16 mouse cellular contexts compared by ENCODE assay signal in genomic region chr7:81131864-81132263, GRCm38 (mm10). TPM values are rescaled to one million over a fixed set of nuclear protein-coding genes. Genes with fewer than 3 reads are reported as not detected.
DNase-seq lines count a peak whose midpoint lies in the region; ATAC-seq and TF ChIP-seq lines count a peak whose summit lies in the region.
"Had no signal": no experiment of that assay in that cellular context is flagged by ENCODE, and none has a peak within 500 bp of the region (broad histone marks: within the 10 kb centered on the region; RNA-seq: fewer than 3 reads in every experiment).

No protein-coding gene starts in this region.

- H3K36me3 ChIP-seq in heart, embryonic 10.5 days, result no peaks in the 10 kb centered on the region
- no peaks in the 10 kb centered on the region for H3K36me3 ChIP-seq in limb, embryonic 15.5 days
- no peaks in the 10 kb centered on the region for H3K36me3 ChIP-seq in hindbrain, postnatal 0 days (ENCODE audit: insufficient read depth, low read length)
- H3K36me3 ChIP-seq: embryonic facial prominence, embryonic 15.5 days; hindbrain, embryonic 12.5 days had no signal

- intact Hi-C loops in gastrocnemius, adult 2 months (cut with DNase I), result no loop called here

- WGBS in heart, embryonic 10.5 days, result 67% methylated on average over 7 of the region's 7 CpGs
- 29% methylated on average over 7 of the region's 7 CpGs for WGBS in limb, embryonic 15.5 days
- 75% methylated on average over 7 of the region's 7 CpGs for WGBS in hindbrain, postnatal 0 days

- DNase-seq in gastrocnemius, adult 2 months, result peak; percentile 58
- DNase-seq in gastrocnemius, postnatal 10 days, result no peak
- peak; percentile 46 for DNase-seq in embryo, embryonic 11 days
- DNase-seq in heart, embryonic 10.5 days (ENCODE audit: low spot score), result no peak
- no peak for DNase-seq in c-Kit-positive CD71-positive TER-119-positive erythroid progenitor cells, embryonic 14.5 days (ENCODE audit: low spot score)
- DNase-seq in thymus, adult 18-20 months, result no peak
- no peak for DNase-seq in hindbrain, postnatal 0 days (ENCODE audit: low spot score)
- DNase-seq: cerebellum, adult 8-10 months; kidney, adult 9 months; liver; retina, postnatal 1 day had no signal

- H3K9ac ChIP-seq in limb, embryonic 15.5 days, result no peak overlapping the region
- H3K9ac ChIP-seq in hindbrain, postnatal 0 days (replicated peaks; ENCODE audit: low read length), result no peak overlapping the region
- H3K9ac ChIP-seq: embryonic facial prominence, embryonic 15.5 days; hindbrain, embryonic 12.5 days had no signal

- peak overlapping the region; percentile 84 for H3K27ac ChIP-seq in gastrocnemius, adult 2 months
- 0 out of 2 replicates have a peak overlapping the region, but pooled peaks have one; percentile 48 for H3K27ac ChIP-seq in heart, embryonic 10.5 days
- peak overlapping the region; percentile 27; the same call in 1 of the 2 replicates for H3K27ac ChIP-seq in limb, embryonic 15.5 days
- no peak overlapping the region for H3K27ac ChIP-seq in hindbrain, postnatal 0 days
- H3K27ac ChIP-seq: embryonic facial prominence, embryonic 15.5 days; hindbrain, embryonic 12.5 days had no signal

- H3K27me3 ChIP-seq in heart, embryonic 10.5 days (ENCODE audit: insufficient read depth, poor library complexity, severe bottlenecking), result no peaks in the 10 kb centered on the region
- no peaks in the 10 kb centered on the region for H3K27me3 ChIP-seq in limb, embryonic 15.5 days
- no peaks in the 10 kb centered on the region for H3K27me3 ChIP-seq in hindbrain, postnatal 0 days (ENCODE audit: insufficient read depth, low read length)
- H3K27me3 ChIP-seq: embryonic facial prominence, embryonic 15.5 days; hindbrain, embryonic 12.5 days had no signal

- no peak for ATAC-seq in limb, embryonic 15.5 days (ENCODE audit: insufficient number of reproducible peaks, low FRiP score, low TSS enrichment, low read depth)
- no peak for ATAC-seq in hindbrain, postnatal 0 days

- TF ChIP-seq CTCF in gastrocnemius, adult 2 months (IDR thresholded peaks at IDR 0.05), result no peak
- TF ChIP-seq CTCF in hindbrain, postnatal 0 days (IDR thresholded peaks at IDR 0.05; ENCODE audit: low read depth), result no peak

- H3K4me1 ChIP-seq in heart, embryonic 10.5 days, result peaks cover 48% of the 10 kb centered on the region
- peaks cover 25% of the 10 kb centered on the region for H3K4me1 ChIP-seq in limb, embryonic 15.5 days
- 0 out of 2 replicates have a peak, but pooled peaks cover 8% of the 10 kb centered on the region for H3K4me1 ChIP-seq in hindbrain, postnatal 0 days (ENCODE audit: insufficient read depth, low read length)

- H3K4me2 ChIP-seq in limb, embryonic 15.5 days, result no peak overlapping the region
- no peak overlapping the region for H3K4me2 ChIP-seq in hindbrain, postnatal 0 days (ENCODE audit: low read depth, low read length)
- H3K4me2 ChIP-seq: embryonic facial prominence, embryonic 15.5 days; hindbrain, embryonic 12.5 days had no signal

- H3K4me3 ChIP-seq in gastrocnemius, adult 2 months, result no peak overlapping the region
- H3K4me3 ChIP-seq in heart, embryonic 10.5 days, result no peak overlapping the region
- no peak overlapping the region for H3K4me3 ChIP-seq in limb, embryonic 15.5 days
- H3K4me3 ChIP-seq in hindbrain, postnatal 0 days (ENCODE audit: low read length), result no peak overlapping the region
- H3K4me3 ChIP-seq: embryonic facial prominence, embryonic 15.5 days; hindbrain, embryonic 12.5 days had no signal

- no peaks in the 10 kb centered on the region for H3K9me3 ChIP-seq in heart, embryonic 10.5 days
- no peaks in the 10 kb centered on the region for H3K9me3 ChIP-seq in limb, embryonic 15.5 days
- no peaks in the 10 kb centered on the region for H3K9me3 ChIP-seq in hindbrain, postnatal 0 days (ENCODE audit: low read length)

RNA-seq across cellular contexts. Expression of gene Slc28a1, which starts 17.3 kb away (rescaled TPM):
- under 1 TPM; 0.26 to 0.47 TPM for total RNA-seq in gastrocnemius, adult 2 months (2021)
- under 1 TPM; 0.28 to 0.34 TPM for total RNA-seq in gastrocnemius, postnatal 10 days (2021)
- polyA plus RNA-seq in heart, embryonic 10.5 days (2016; fragmentation: Nextera tagmentation; extraction: Ambion mirVana), result 0.09 and 0.17 TPM in 2 replicates
- 0.06 and 0.15 TPM in 2 replicates for polyA plus RNA-seq in limb, embryonic 15.5 days (2015; fragmentation: Nextera tagmentation; extraction: Ambion mirVana)
- 0.29 and 0.47 TPM in 2 replicates for total RNA-seq in hindbrain, postnatal 0 days (2014; rRNA removed)
- polyA plus RNA-seq in hindbrain, postnatal 0 days (2015; fragmentation: Nextera tagmentation; extraction: Ambion mirVana), result 0.08 and 0.10 TPM in 2 replicates
- total RNA-seq: layer of hippocampus, postnatal 14 days had no signal
- polyA plus RNA-seq: embryonic facial prominence, embryonic 15.5 days; hindbrain, embryonic 12.5 days; neural tube, embryonic 11.5 days had no signal

Comparison
In these comparisons a context has a peak if more than half of its experiments do, and no peak if none do; other contexts are left out.
1. DNase-seq: peak in gastrocnemius, adult 2 months (single experiment) and embryo, embryonic 11 days (single experiment); none in gastrocnemius, postnatal 10 days (single experiment), heart, embryonic 10.5 days (single experiment), c-Kit-positive CD71-positive TER-119-positive erythroid progenitor cells, embryonic 14.5 days (single experiment), thymus, adult 18-20 months (0 of 2) and hindbrain, postnatal 0 days (single experiment).